ENCODE assay signal across 8 mouse cellular contexts in genomic region chr10:89461856-89462507, GRCm38 (mm10). TPM values are rescaled to one million over a fixed set of nuclear protein-coding genes. Genes with fewer than 3 reads are reported as not detected.
DNase-seq lines count a peak whose midpoint lies in the region; ATAC-seq lines count a peak whose summit lies in the region.

No protein-coding gene starts in this region.

- no peak overlapping the region for H3K27ac ChIP-seq in heart, embryonic 11.5 days (ENCODE audit: low read depth, low read length)
- no peak overlapping the region for H3K27ac ChIP-seq in kidney, embryonic 14.5 days (ENCODE audit: low read depth, low read length)
- H3K27ac ChIP-seq in limb, embryonic 13.5 days: no peak overlapping the region
- H3K27ac ChIP-seq in midbrain, embryonic 16.5 days (ENCODE audit: low read length): no peak overlapping the region

- ATAC-seq in erythroblast, adult 5-6 weeks (replicated peaks; ENCODE audit: low FRiP score, poor library complexity, severe bottlenecking): peak; percentile 90
- ATAC-seq in heart, embryonic 11.5 days (replicated peaks; ENCODE audit: insufficient number of reproducible peaks, low FRiP score, low TSS enrichment): no peak
- peak; percentile 87 for ATAC-seq in kidney, embryonic 14.5 days (ENCODE audit: low FRiP score, low TSS enrichment)
- peak; percentile 82; the same call in 1 of the 2 replicates for ATAC-seq in limb, embryonic 13.5 days (ENCODE audit: low FRiP score, low read depth)
- peak; percentile 84 for ATAC-seq in midbrain, embryonic 16.5 days

- WGBS in heart, embryonic 11.5 days (ENCODE audit: insufficient replicate concordance): 22% methylated on average over 14 of the region's 14 CpGs
- 23% methylated on average over 14 of the region's 14 CpGs for WGBS in kidney, embryonic 14.5 days
- 24% methylated on average over 14 of the region's 14 CpGs for WGBS in limb, embryonic 13.5 days
- WGBS in midbrain, embryonic 16.5 days: 15% methylated on average over 14 of the region's 14 CpGs

- no peak overlapping the region for H3K9ac ChIP-seq in heart, embryonic 11.5 days (ENCODE audit: low read depth, low read length)
- no peak overlapping the region for H3K9ac ChIP-seq in kidney, embryonic 14.5 days (ENCODE audit: low read depth, low read length)
- no peak overlapping the region for H3K9ac ChIP-seq in limb, embryonic 13.5 days
- no peak overlapping the region for H3K9ac ChIP-seq in midbrain, embryonic 16.5 days (ENCODE audit: low read depth, low read length)

- H3K4me3 ChIP-seq in heart, embryonic 11.5 days (ENCODE audit: low read depth, low read length): no peak overlapping the region
- H3K4me3 ChIP-seq in kidney, embryonic 14.5 days (ENCODE audit: low read length): no peak overlapping the region
- 0 out of 2 replicates have a peak overlapping the region, but pooled peaks have one; percentile 10 for H3K4me3 ChIP-seq in limb, embryonic 13.5 days
- no peak overlapping the region for H3K4me3 ChIP-seq in midbrain, embryonic 16.5 days (ENCODE audit: low read depth, low read length)

- H3K9me3 ChIP-seq in heart, embryonic 11.5 days (replicated peaks; ENCODE audit: control insufficient read depth, low read length): no peaks in the 10 kb centered on the region
- no peaks in the 10 kb centered on the region for H3K9me3 ChIP-seq in kidney, embryonic 14.5 days (ENCODE audit: control insufficient read depth, low read length)
- no peaks in the 10 kb centered on the region for H3K9me3 ChIP-seq in limb, embryonic 13.5 days
- H3K9me3 ChIP-seq in midbrain, embryonic 16.5 days (replicated peaks; ENCODE audit: control insufficient read depth, low read length, poor library complexity, severe bottlenecking): no peaks in the 10 kb centered on the region

- peak overlapping the region; percentile 24 for H3K4me2 ChIP-seq in heart, embryonic 11.5 days
- no peak overlapping the region for H3K4me2 ChIP-seq in kidney, embryonic 14.5 days (replicated peaks; ENCODE audit: low read depth, low read length)
- H3K4me2 ChIP-seq in limb, embryonic 13.5 days (replicated peaks): peak overlapping the region; percentile 46
- H3K4me2 ChIP-seq in midbrain, embryonic 16.5 days (ENCODE audit: low read length): no peak overlapping the region

- H3K27me3 ChIP-seq in heart, embryonic 11.5 days (ENCODE audit: control insufficient read depth, insufficient read depth, low read length): no peaks in the 10 kb centered on the region
- H3K27me3 ChIP-seq in kidney, embryonic 14.5 days (ENCODE audit: control insufficient read depth, insufficient read depth, low read length): no peaks in the 10 kb centered on the region
- H3K27me3 ChIP-seq in limb, embryonic 13.5 days: no peaks in the 10 kb centered on the region
- no peaks in the 10 kb centered on the region; the same call in 1 of the 2 replicates for H3K27me3 ChIP-seq in midbrain, embryonic 16.5 days (ENCODE audit: control insufficient read depth, insufficient read depth, low read depth, low read length)

- peak; percentile 69 to 74 for DNase-seq in B cell, adult 2 months
- peak; percentile 91 for DNase-seq in brain, adult 2 months (ENCODE audit: low read depth, low spot score)
- DNase-seq in spleen, postnatal 14 days (ENCODE audit: low spot score in 2 of 2): peak; percentile 16 to 55

- no peaks in the 10 kb centered on the region for H3K36me3 ChIP-seq in heart, embryonic 11.5 days (ENCODE audit: control insufficient read depth, insufficient read depth, low read length)
- no peaks in the 10 kb centered on the region for H3K36me3 ChIP-seq in kidney, embryonic 14.5 days (ENCODE audit: control insufficient read depth, insufficient read depth, low read length)
- H3K36me3 ChIP-seq in limb, embryonic 13.5 days: no peaks in the 10 kb centered on the region
- no peaks in the 10 kb centered on the region for H3K36me3 ChIP-seq in midbrain, embryonic 16.5 days (ENCODE audit: control insufficient read depth, insufficient read depth, low read length)

- no peaks in the 10 kb centered on the region for H3K4me1 ChIP-seq in heart, embryonic 11.5 days (ENCODE audit: control insufficient read depth, insufficient read depth, low read length)
- no peaks in the 10 kb centered on the region for H3K4me1 ChIP-seq in kidney, embryonic 14.5 days (ENCODE audit: control insufficient read depth, insufficient read depth, low read length)
- no peaks in the 10 kb centered on the region for H3K4me1 ChIP-seq in limb, embryonic 13.5 days
- no peaks in the 10 kb centered on the region for H3K4me1 ChIP-seq in midbrain, embryonic 16.5 days (ENCODE audit: control insufficient read depth, insufficient read depth, low read length)

RNA-seq across cellular contexts. Expression of gene Gas2l3, which starts 18.2 kb away (rescaled TPM):
- total RNA-seq in erythroblast, adult 5-6 weeks (2015; ENCODE audit: low replicate concordance): 6.3 and 7.7 TPM in 2 replicates
- total RNA-seq in erythroblast, adult 5-6 weeks (2017; ENCODE audit: low replicate concordance): 7.4 and 14.8 TPM in 2 replicates
- 15.3 and 17.6 TPM in 2 replicates for polyA plus RNA-seq in heart, embryonic 11.5 days (2014; fragmentation: Nextera tagmentation; extraction: Ambion mirVana)
- 11.9 and 22.3 TPM in 2 replicates for polyA plus RNA-seq in kidney, embryonic 14.5 days (2014; fragmentation: Nextera tagmentation; extraction: Ambion mirVana)
- polyA plus RNA-seq in limb, embryonic 13.5 days (2015; fragmentation: Nextera tagmentation; extraction: Ambion mirVana): 14.9 and 15.1 TPM in 2 replicates
- polyA plus RNA-seq in midbrain, embryonic 16.5 days (2015; fragmentation: Nextera tagmentation; extraction: Ambion mirVana): 2.2 and 4.4 TPM in 2 replicates

Comparison
In these comparisons a context has a peak if more than half of its experiments do, and no peak if none do; other contexts are left out.
1. DNase-seq: peak in every context shown above with its lines; median percentile 91 in brain, adult 2 months; 72 in B cell, adult 2 months; 36 in spleen, postnatal 14 days.
2. H3K4me2 ChIP-seq: peak in heart, embryonic 11.5 days (single experiment) and limb, embryonic 13.5 days (single experiment); none in kidney, embryonic 14.5 days (single experiment) and midbrain, embryonic 16.5 days (single experiment).